Mouse (Mus musculus): ENCODE results near the gene Ccnb2. TPM values are rescaled to one million over a fixed set of nuclear protein-coding genes. Genes with fewer than 3 reads are reported as not detected.

The Ccnb2 gene
- polyA plus RNA-seq, 1 experiment from 2014 or later: 185 TPM

GRCm38 (mm10) chr9:70396083-70396482, 25.3 kb downstream of the Ccnb2 start:
- Histone ChIP-seq H3K9me3 (no peaks in the 10 kb centered on the region), H3K27me3 (ENCODE audit: insufficient read depth, poor library complexity, severe bottlenecking) (no peaks in the 10 kb centered on the region), H3K27ac (no peak overlapping the region), H3K4me1 (no peaks in the 10 kb centered on the region; the same call in 1 of the 2 replicates), H3K4me3 (no peak overlapping the region), H3K36me3 (peaks cover 30% of the 10 kb centered on the region)
- no peak for DNase-seq (ENCODE audit: low spot score)
- WGBS: 83% methylated on average over 2 of the region's 2 CpGs

GRCm38 (mm10) chr9:70395617-70396016, 25.7 kb downstream of the Ccnb2 start:
- 85% methylated on average over 12 of the region's 12 CpGs for WGBS
- no peaks in the 10 kb centered on the region for H3K27me3 ChIP-seq (ENCODE audit: insufficient read depth, poor library complexity, severe bottlenecking)
- no peak overlapping the region for H3K4me3 ChIP-seq
- H3K27ac ChIP-seq: no peak overlapping the region
- DNase-seq (ENCODE audit: low spot score): no peak
- H3K36me3 ChIP-seq: peaks cover 27% of the 10 kb centered on the region
- no peaks in the 10 kb centered on the region for H3K9me3 ChIP-seq
- no peaks in the 10 kb centered on the region; the same call in 1 of the 2 replicates for H3K4me1 ChIP-seq

GRCm38 (mm10) chr9:70392563-70392907, 28.8 kb downstream of the Ccnb2 start:
- no peak for DNase-seq (ENCODE audit: low spot score)

GRCm38 (mm10) chr9:70391660-70392562, 29.4 kb downstream of the Ccnb2 start:
- no peaks in the 10 kb centered on the region for H3K27me3 ChIP-seq (ENCODE audit: insufficient read depth, poor library complexity, severe bottlenecking)
- no peaks in the 10 kb centered on the region for H3K9me3 ChIP-seq
- no peaks in the 10 kb centered on the region; the same call in 1 of the 2 replicates for H3K4me1 ChIP-seq
- H3K4me3 ChIP-seq: no peak overlapping the region
- peaks cover 15% of the 10 kb centered on the region for H3K36me3 ChIP-seq
- DNase-seq (ENCODE audit: low spot score): no peak
- no peak overlapping the region for H3K27ac ChIP-seq
- 70% methylated on average over 12 of the region's 12 CpGs for WGBS

More at GRCm38 (mm10) chr9:70392563-70392907, 28.8 kb downstream of the Ccnb2 start:
- H3K36me3 ChIP-seq: peaks cover 15% of the 10 kb centered on the region
- 21% methylated on average over 6 of the region's 6 CpGs for WGBS
- no peaks in the 10 kb centered on the region; the same call in 1 of the 2 replicates for H3K4me1 ChIP-seq
- no peaks in the 10 kb centered on the region for H3K27me3 ChIP-seq (ENCODE audit: insufficient read depth, poor library complexity, severe bottlenecking)
- H3K27ac ChIP-seq: no peak overlapping the region
- H3K4me3 ChIP-seq: no peak overlapping the region
- H3K9me3 ChIP-seq: no peaks in the 10 kb centered on the region

GRCm38 (mm10) chr9:70391042-70391441, 30.3 kb downstream of the Ccnb2 start:
- Histone ChIP-seq H3K27ac (no peak overlapping the region), H3K4me1 (no peaks in the 10 kb centered on the region; the same call in 1 of the 2 replicates), H3K9me3 (no peaks in the 10 kb centered on the region), H3K36me3 (peaks cover 15% of the 10 kb centered on the region), H3K27me3 (ENCODE audit: insufficient read depth, poor library complexity, severe bottlenecking) (no peaks in the 10 kb centered on the region), H3K4me3 (no peak overlapping the region)
- DNase-seq (ENCODE audit: low spot score): no peak
- WGBS: 87% methylated on average over 5 of the region's 5 CpGs

- no peak overlapping the region for H3K27ac ChIP-seq
- H3K4me3 ChIP-seq: no peak overlapping the region
- WGBS: 89% methylated on average over 3 of the region's 3 CpGs
- H3K9me3 ChIP-seq: no peaks in the 10 kb centered on the region
- H3K4me1 ChIP-seq: no peaks in the 10 kb centered on the region; the same call in 1 of the 2 replicates
- no peaks in the 10 kb centered on the region for H3K27me3 ChIP-seq (ENCODE audit: insufficient read depth, poor library complexity, severe bottlenecking)
- no peak for DNase-seq (ENCODE audit: low spot score)
- peaks cover 12% of the 10 kb centered on the region; the same call in 1 of the 2 replicates for H3K36me3 ChIP-seq
Measured at GRCm38 (mm10) chr9:70389548-70389947, 31.8 kb downstream of the Ccnb2 start.

- 84% methylated on average over 4 of the region's 4 CpGs for WGBS
- H3K36me3 ChIP-seq: peaks cover 25% of the 10 kb centered on the region
- no peaks in the 10 kb centered on the region; the same call in 1 of the 2 replicates for H3K4me1 ChIP-seq
- H3K27ac ChIP-seq: no peak overlapping the region
- H3K27me3 ChIP-seq (ENCODE audit: insufficient read depth, poor library complexity, severe bottlenecking): no peaks in the 10 kb centered on the region
- H3K9me3 ChIP-seq: no peaks in the 10 kb centered on the region
- no peak for DNase-seq (ENCODE audit: low spot score)
- H3K4me3 ChIP-seq: no peak overlapping the region
Measured at GRCm38 (mm10) chr9:70387410-70388119, 33.8 kb downstream of the Ccnb2 start.

- H3K4me3 ChIP-seq: no peak overlapping the region
- no peaks in the 10 kb centered on the region for H3K27me3 ChIP-seq (ENCODE audit: insufficient read depth, poor library complexity, severe bottlenecking)
- no peak for DNase-seq (ENCODE audit: low spot score)
- H3K4me1 ChIP-seq: no peaks in the 10 kb centered on the region
- no peak overlapping the region for H3K27ac ChIP-seq
- no peaks in the 10 kb centered on the region for H3K9me3 ChIP-seq
- WGBS: 79% methylated on average over 18 of the region's 18 CpGs
- peaks cover 39% of the 10 kb centered on the region for H3K36me3 ChIP-seq
Measured at GRCm38 (mm10) chr9:70384958-70385728, 36.2 kb downstream of the Ccnb2 start.

- Histone ChIP-seq H3K27ac (no peak overlapping the region), H3K9me3 (no peaks in the 10 kb centered on the region), H3K4me3 (no peak overlapping the region), H3K36me3 (peaks cover 39% of the 10 kb centered on the region), H3K27me3 (ENCODE audit: insufficient read depth, poor library complexity, severe bottlenecking) (no peaks in the 10 kb centered on the region), H3K4me1 (no peaks in the 10 kb centered on the region)
- DNase-seq (ENCODE audit: low spot score): no peak
- WGBS: 91% methylated on average over 4 of the region's 4 CpGs
Measured at GRCm38 (mm10) chr9:70384494-70384893, 36.9 kb downstream of the Ccnb2 start.

- no peak for DNase-seq (ENCODE audit: low spot score)
- 77% methylated on average over 10 of the region's 10 CpGs for WGBS
- H3K4me1 ChIP-seq: no peaks in the 10 kb centered on the region
- no peak overlapping the region for H3K27ac ChIP-seq
- no peak overlapping the region for H3K4me3 ChIP-seq
- H3K27me3 ChIP-seq (ENCODE audit: insufficient read depth, poor library complexity, severe bottlenecking): no peaks in the 10 kb centered on the region
- no peaks in the 10 kb centered on the region for H3K9me3 ChIP-seq
- H3K36me3 ChIP-seq: peaks cover 42% of the 10 kb centered on the region
Measured at GRCm38 (mm10) chr9:70383750-70384149, 37.6 kb downstream of the Ccnb2 start.

- Histone ChIP-seq H3K9me3 (no peaks in the 10 kb centered on the region), H3K4me3 (no peak overlapping the region), H3K4me1 (no peaks in the 10 kb centered on the region), H3K27ac (no peak overlapping the region), H3K27me3 (ENCODE audit: insufficient read depth, poor library complexity, severe bottlenecking) (no peaks in the 10 kb centered on the region), H3K36me3 (peaks cover 59% of the 10 kb centered on the region)
- no peak for DNase-seq (ENCODE audit: low spot score)
- 63% methylated on average over 12 of the region's 12 CpGs for WGBS
Measured at GRCm38 (mm10) chr9:70382091-70382490, 39.3 kb downstream of the Ccnb2 start.

- DNase-seq (ENCODE audit: low spot score): no peak
- Histone ChIP-seq H3K9me3 (no peaks in the 10 kb centered on the region), H3K36me3 (peaks cover 60% of the 10 kb centered on the region)
Measured at GRCm38 (mm10) chr9:70379502-70380467, 41.6 kb downstream of the Ccnb2 start.

More at GRCm38 (mm10) chr9:70379502-70380467, 41.6 kb downstream of the Ccnb2 start:
- Histone ChIP-seq H3K4me3 (no peak overlapping the region), H3K4me1 (no peaks in the 10 kb centered on the region), H3K27ac (no peak overlapping the region), H3K27me3 (ENCODE audit: insufficient read depth, poor library complexity, severe bottlenecking) (no peaks in the 10 kb centered on the region)
- 91% methylated on average over 7 of the region's 7 CpGs for WGBS
